Mouse (Mus musculus) c-Kit-positive CD71-positive TER-119-negative erythroid progenitor cells, embryonic 14.5 days (primary cell): ENCODE data around the gene Gorasp1.

ENCODE experiments used
- DNase-seq: peaks from one replicate; pipeline ENCODE4 v3.0.0-alpha.2; 2013; ENCODE audit warnings: low read depth

Gorasp1 gene

DNA sequence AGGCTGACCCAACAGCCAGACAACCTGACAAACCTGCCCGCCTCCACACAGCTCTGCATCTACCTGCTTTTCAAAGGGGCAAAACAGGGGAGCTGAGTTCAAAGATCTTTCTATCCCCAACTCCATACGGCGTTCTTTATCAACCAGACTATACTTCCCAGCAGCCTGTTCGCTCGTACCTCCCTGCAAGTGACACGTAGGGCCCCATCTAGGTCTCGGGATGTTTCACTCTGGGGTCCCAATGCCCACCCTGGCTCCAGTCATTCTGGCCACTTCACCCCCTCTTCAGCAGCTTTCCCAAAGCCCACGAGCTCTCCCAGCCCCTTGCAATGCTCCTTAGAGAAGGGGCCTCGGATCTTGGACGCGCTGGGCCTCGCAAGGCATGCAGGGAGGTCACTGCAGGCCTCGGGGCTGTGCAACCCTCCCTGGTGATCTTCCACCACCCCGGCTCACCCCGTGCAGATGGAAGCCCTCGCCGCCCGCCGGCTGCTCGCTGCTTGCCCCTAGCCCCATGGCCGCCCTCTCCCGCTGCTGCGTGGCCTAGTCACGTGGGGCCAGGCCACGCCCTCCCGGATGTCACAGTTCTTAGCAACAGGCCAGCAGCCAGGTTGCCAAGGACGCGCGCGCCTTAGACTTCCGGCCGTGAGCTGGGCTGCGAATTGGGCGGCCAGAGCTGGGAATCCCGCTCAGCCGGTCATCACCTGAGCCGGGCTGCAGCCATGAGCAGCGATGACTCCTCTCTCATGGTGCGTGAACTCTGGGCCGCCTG, at the start of gene Gorasp1, which contains the start of gene Ttc21a:
Gene Gorasp1 (minus strand): TSS at position 561 of the 769 bp plus-strand sequence.
Gene Ttc21a (plus strand): TSS at position 602 of the 769 bp plus-strand sequence.
- DNase-seq, result peak; percentile 84

DNA sequence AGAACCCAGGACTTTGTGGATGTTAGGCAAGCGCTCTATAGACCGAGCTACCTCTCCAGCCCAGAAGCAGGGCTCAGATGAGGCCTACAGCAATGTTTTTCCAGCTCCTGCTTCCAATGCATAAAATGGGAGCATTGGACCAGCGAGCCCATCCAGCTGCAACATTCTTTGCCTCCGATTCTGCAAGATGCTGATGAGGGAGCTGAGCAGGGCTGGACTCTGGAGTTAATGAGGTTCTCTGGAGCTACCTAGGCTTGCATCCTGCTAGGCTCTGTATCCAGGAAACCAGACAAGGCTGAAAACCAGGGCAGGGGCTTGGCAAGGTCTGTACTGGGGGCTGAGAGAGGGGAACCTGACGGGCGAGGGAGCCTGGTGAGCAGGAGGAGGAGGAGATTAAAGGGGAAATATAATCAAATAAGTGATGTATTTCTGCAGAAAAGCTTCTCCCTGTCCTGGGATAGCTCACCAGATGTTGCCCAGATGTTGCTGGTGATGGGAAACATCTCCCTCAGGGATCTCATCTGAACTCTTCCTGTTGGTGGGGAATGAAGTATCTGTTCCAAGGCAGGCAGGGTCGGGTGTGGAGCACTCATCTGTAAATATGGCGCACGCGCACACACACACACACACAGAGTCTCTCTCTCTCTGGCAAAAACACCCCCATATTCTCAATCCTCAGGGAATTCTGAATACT, 48.7 kb upstream of the Gorasp1 start:
- DNase-seq, result no peak

DNA sequence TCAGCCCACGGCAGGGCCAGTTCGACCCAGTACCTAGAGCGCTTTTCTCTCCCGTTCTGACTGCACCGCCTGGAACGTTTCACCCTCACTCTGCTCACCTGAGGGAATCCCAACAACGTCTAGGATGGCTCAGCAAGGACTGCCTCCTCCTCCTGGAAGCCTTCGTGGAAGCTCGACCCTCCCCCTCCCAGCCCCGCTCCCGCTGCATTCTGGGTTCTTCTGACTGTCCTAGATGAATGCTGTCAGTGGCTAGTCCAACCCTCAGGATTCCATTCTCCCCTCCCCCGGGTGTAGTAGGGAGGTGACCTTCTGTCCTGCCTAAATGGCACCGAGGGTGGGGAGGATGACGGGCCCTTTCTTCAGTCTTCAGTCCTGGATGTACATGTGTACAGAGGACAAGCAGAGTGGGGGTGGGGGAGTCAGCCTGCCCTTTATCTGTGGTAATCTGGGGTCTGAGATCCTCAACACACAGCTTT, 47.2 kb upstream of the Gorasp1 start, which contains the start of gene Csrnp1:
Gene Csrnp1 (minus strand): TSS at position 123 of the 476 bp plus-strand sequence.
- no peak for DNase-seq

DNA sequence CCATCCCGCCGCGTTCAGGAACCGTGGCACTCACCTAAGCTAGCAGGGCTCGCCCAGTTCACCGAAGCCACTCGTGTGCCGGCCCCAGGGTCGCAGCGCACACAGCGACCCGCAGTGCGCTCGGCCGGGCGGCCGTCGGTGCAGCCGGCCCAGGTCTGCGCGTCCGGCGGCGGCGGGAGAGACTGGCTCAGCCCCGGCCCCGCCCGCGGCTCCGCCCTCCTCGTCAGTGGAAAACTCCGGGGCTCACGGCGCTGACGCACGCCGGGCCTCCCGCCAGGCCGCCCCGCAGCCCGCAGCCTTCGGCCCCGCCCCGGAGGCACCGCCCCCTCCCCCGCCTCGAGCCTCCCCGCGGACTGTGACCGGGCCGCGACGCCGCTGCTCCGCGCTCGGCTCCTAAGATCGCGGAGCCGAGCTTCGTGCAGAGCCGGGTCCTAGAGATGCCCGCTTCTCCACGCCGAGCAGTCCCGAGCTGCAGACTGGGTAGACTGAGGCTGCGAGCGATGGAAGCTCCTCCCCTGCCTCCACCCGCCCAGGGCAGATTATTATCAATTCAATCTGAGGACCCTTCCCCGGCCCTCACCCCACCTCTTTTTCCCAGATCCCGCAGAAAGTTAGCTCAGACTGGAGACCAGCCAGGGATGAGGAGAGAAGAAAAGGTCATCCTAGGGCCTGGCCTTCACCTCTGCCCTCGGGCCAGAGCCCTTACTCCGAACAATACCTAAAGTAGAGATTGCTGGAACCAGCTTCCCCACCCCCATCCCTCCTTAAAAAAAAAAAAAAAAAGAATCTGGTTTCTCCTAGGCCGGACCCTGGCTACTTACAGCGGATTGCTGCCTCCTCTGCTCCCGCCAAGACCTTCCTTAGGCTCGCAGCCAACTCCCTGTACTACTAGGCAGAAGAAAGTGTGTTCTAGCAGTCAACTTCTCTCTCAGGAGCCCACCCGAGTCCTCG, 46.5 kb upstream of the Gorasp1 start:
- DNase-seq, result peak; percentile 65

DNA sequence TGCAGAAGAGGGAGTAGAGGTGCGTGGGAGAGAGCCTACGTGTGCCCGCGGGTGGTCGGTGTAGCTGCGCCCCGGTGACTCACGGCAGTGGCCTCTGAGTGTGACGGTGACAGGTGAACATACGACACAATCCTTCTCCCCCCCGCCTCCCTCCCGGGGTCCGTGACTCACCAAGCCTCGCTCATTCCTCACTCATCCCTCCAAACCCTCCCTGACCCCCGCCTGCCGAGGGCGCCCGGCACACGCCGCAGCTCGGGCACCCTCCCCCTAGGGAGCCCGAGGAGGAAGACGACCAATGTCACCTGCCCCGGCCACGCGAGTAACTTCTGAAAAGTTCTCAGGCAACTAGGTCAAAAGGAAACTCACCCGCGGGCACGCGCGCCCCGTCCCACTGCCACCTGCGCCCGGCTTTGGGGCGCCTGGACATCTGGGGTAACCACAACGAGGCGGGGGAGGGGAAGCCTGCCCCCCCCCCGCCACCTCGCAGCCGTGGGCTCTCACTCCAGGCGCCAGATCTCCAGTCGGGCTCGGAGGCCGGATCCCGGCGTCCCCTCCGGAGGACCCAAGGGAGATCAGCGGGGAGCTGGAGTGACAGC, 45.7 kb upstream of the Gorasp1 start:
- DNase-seq, result no peak

DNA sequence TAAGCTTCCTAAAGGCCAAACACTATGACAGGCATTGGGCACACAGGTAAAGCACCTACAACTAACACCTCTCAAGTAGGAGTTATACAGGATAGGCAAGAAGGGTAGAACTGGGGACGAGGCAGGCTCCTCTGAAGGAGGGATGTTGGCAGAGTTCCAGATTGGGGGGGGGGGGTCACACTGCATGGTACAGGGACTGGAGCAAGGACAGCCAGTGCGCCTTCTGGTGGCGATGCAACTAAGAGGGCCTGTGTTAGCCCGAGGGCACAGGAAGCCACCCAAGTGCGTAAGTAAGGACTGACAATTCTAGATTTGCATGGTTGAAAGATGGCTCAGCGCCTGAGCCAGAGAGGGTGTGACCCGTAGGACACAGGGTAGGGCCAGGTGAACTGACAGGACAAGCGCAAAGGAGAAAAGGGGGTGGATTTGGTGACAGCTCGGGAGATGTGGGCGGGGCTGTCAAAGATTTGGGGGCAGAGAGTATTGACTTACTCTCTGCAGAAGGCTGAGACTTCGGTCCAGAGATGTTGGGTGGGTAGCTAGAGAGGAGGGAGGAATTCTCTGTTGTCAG, 45.0 kb upstream of the Gorasp1 start:
- no peak for DNase-seq

DNA sequence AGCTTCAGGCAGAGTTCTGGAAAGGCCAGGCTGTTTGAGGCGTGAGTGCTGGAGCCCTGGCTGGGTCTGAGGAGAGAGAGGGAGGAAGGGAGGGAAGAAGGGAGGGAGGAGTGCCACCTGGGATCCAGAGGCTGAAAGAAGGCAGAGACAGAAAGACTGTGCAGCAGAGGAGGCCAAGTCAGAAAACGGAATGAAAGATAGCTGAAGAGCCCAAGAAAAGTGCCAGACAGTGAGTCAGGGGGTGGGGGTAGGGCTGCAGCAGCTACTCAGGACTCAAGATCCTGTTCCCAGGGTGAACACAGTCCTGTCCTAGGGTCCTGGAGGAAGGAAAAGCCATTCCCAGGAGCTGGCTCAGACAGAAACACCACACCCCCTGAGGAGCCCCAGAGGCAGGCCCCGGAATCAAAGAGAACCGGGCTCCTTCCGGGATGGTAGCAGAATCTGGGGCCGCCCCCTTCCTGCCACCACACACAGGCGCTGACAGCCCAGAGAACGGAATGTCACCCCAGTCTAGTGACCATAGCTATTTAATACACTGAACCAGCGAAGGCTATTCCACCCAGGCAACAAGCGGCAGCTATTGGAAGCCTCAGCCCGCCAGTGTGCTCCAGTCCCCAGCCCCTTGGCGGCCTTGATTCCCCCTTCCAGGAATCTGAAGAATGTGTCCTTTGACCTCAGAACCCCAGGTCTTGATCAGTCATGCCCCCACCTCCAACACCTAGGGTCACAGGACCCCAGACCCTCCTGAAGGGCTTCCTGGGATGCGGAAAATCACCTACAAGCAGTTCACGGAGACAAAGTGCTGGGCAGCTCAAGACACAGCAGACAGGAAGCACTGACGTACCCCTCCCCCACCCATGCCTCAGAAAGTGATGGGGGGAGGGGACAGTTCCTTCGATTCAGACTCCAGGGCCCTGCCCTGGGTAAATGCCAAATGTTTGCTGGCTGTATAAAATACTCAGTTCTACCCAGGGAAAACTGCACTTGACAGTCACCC, 44.1 kb upstream of the Gorasp1 start:
- no peak for DNase-seq

DNA sequence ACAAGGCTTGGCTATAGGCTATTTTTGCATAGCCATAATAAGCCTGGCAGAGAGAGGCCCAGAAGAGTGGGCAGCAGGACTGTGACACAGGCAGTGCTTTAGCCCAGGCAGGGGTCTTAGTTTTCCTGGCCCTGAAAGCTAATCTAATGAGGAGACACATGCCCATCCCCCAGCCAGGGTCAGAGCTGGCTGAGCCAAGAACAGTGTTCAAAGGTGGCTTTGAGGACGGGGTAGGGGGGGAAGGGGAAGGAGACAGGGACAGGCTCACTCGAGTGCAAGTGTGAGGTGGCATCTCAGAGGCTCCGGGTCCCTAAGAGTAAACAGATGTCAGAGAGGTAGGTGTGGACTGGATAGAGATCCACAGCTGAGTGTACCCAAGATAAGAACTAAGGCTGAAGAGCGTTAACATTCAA, 43.4 kb upstream of the Gorasp1 start:
- no peak for DNase-seq

DNA sequence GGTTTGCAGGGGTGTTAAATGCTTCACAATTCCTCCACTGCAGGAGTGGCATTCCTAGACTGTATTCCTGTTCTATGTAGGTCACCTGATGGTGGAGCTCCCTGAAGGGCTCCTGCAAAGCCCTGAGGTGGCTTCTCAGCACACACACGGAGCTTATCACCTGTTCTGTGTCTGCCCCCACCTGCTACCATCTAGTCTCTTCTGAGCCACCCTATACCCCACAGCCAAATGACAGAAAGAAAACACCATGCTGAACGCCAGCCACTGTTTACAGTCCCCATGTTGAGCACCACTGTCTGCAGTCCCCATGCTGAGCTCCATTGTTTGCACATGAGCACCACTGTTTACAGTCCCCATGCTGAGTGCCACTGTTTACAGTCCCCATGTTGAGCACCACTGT, 42.4 kb upstream of the Gorasp1 start:
- no peak for DNase-seq

DNA sequence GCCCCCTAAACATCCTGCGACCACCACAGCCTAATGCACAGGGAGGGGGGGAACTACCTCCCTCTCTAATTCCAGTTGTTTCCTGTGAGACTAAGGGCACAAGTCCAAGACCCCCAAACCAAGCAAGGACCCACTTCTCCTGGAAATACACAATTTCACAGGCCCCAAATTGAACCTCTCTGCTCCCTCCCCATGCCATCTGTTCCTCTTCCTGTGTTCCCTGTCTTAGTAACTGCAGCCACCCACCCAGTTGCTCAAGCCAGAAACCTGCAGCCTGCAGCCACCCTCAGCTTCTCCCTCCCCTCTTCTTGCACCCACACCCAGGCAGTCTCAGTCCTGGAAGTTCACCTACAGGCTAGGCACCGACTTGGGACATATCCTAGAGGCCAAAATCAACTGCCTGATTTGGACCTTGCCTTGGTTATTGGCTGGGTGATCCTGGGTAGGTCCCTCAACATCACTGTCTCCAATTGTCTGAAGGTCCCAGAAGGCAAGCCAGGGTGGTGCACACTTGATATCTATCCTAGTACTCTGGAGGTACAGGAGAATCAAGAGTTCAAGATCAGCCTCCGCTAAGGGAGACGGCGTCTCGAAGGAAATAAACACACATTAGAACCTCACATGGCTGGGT, 41.6 kb upstream of the Gorasp1 start:
- DNase-seq, result no peak

DNA sequence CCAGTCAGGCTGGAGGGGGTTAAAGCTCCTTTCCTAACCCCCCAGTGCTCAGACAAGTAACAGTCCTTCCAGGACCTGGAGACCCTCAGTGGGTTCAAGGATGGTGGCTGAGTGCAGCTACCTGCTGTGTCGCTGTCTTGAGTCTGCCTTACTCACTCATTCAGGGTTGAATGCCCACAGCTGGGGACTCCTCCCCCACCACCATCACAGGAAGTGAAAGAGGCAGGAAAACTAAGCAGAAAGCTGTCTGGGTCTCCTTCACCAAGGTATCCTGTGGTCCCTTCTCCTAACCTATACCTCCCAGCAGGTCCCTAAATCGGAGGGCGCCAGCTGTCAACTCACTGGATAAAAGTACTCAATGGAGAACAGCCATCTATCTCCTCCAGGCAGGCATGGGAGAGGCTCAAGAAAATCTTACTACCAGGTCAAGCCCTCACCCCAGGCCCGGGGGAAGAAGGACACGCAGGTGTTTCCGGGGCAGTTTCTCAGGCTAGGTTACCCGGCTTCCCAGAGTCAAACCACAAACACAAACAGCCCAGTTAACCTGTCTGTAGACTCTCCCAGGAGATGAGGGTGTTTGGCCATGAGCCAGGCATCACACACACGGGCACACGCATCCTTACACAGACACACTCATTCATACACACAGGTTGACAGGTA, 40.9 kb upstream of the Gorasp1 start:
- DNase-seq, result no peak

DNA sequence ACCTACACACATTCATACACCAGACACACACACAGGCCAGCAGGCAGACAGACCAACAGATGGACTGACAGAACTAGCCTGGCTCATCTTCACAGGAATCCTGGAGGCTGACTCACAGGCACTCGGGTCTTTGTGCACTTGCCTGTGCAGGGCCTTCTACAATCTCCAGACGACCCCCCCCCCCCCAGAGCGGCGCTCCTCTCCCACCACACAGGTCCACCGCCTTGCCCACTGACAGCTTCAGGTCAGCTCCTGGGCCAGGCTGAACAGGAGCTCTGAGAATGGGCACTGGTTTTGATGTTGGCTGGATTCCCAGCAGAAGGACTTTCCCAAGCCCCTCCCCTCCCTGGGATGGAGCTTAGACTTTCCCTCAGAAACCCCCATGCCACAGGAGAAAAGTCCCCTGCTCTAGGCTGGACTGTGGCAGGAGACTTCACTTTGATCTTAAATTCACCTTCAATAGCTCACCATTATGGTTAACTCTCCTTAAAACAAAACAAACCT, 40.2 kb upstream of the Gorasp1 start:
- no peak for DNase-seq

DNA sequence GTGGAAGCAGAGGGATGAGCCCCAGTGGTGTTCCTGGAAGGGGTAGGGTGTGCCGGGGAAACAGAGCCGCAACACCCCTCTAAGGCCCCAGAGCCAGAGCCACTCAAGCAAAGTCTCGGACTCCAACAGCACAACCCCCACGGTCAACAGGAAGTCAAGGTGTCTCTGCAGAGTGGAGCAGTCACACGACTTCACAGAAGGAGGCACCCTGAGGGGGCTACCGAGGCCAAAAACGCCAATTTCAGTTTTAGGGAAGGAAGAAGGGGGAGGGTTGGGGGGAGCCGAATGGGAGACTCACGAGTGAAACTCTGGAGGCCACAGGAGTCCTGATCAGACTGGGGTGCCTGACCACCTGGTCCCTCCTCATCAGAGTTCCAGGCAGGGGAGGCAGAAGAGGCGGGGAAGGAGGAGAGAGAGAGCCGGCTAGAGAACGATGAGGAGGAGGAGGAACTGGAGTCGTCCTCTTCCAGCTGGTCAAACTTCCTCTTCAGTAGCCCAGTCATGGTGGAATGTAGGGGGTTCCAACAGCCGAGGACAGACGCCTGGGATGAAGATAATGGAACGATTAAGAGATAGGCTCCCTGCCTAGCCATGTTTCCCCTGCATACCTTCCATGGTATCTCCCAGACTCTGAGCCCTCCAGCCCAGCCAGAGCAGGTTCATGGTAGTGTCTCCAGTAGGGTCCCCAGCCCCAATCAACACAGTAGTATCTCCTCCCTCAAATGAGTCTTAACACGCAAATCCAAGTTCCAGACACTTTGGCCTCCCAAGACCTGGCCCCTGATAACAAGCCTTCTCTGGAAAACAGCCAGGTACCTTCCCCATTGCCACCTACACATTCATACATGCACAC, 39.6 kb upstream of the Gorasp1 start:
- DNase-seq, result no peak

DNA sequence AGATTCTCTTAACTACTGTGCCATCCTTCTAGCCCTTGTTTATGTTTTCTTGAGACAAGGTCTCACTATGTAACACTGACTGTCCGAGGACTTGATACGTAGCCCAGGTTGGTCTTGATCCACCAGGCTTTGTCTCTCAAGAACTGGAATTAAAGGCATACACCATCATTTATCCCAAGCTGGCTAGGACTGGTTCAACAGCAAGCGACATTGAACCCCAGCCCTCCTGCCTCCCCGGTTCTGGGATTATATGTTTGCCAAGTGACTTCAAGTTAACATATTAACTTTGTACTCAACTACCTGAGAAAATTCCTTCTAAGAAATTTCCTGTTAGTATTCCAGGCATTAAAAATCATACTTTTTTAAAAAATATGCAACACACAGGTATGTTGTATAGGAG, 37.9 kb upstream of the Gorasp1 start:
- DNase-seq, result no peak

DNA sequence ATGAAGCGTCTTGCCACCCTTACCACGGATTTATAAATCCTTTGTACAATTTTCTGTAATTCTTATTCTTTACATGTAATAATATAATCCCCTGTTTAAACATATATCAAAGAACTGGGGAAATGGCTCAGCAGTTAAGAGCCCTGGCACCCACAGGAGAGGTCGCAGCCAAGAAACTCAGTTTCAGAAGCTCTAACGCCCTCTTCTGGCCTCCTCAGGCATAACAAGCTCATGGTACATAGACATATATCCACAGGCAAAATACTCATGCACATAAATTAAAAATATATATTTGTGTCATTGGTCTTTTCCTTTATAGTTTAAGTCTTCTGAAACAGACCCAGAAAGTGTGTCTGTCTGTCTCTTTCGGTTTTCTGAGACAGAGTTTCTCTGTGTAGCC, 37.2 kb upstream of the Gorasp1 start:
- DNase-seq, result no peak

DNA sequence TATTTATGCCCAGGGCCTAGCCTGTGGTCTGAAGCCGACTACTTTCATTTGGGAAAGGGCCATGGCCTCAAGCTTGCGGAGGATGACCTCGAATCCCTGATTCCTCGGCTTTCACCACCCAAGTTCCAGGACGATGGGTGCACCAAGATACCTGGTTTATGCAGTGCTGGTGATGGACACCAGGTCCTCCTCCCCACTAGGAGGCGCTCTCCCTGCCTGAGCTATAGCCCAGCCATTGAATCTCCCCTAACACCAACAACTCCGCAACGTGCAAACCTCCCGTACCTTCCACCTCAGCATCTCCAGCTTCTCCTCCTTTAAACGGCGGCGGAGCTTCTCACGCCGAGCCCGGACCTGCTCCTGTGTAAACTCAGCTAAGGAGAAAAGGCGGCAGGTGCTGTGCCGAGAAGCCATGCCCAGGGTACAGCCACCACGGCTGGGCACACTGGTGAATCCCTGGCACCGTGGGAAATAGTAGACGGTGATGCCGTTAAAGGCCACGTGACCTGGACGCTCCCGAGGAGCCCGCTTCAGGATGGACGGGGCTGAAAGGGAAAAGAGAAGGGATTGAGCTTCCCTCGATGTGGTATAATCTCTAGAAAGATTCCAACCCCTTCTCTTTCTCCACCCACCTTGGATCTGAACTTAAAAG, 36.6 kb upstream of the Gorasp1 start:
- DNase-seq, result no peak

DNA sequence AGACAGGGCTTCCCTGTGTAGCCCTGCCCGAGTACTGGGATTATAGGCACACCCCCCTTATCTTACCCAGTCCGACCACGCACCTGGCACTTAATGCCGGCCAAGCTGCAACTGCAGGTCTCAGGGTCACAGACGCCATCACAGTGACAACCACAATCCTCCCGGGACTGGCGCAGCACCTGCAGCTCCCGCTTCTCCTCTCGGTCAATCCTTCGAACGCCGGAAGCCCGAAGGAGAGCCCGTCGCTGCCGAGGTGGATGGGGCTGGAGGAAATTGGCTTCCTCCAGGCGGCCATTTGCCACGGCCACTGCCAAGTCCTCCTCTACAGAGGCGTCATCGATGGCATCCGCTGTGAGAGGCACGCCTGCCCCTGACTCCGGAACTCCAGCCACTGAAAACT, 35.9 kb upstream of the Gorasp1 start:
- no peak for DNase-seq
